Mouse (Mus musculus) heart, adult 2 months (tissue): ENCODE measurements around the gene Tcf20. TPM values are rescaled to one million over a fixed set of nuclear protein-coding genes. Genes with fewer than 3 reads are reported as not detected.
"Not testable (repeated sequence)": the region's sequence is repeated elsewhere in the genome, so short reads cannot be mapped to it uniquely, and the experiment has no call there.

Source experiments
- DNase-seq, 2 experiments: peaks; one replicate each; pipeline ENCODE4 v3.0.0; 2021
- H3K27ac ChIP-seq: fragments of 200-600 bp; 2 replicates; pipeline ENCODE4 v1.8.1; 2022
- H3K27me3 ChIP-seq: fragments of 200-500 bp; 2 replicates; pipeline ENCODE4 v1.6.1; 2012; ENCODE audit warnings: mild to moderate bottlenecking, low read length, inconsistent platforms, mixed read lengths; ENCODE audit not compliant: control insufficient read depth, insufficient read depth
- H3K36me3 ChIP-seq: fragments of 200-500 bp; 2 replicates; pipeline ENCODE4 v1.6.1; 2012; ENCODE audit warnings: low read length, inconsistent platforms; ENCODE audit not compliant: control insufficient read depth, insufficient read depth
- H3K4me1 ChIP-seq: fragments of 200-500 bp; 2 replicates; pipeline ENCODE4 v1.6.1; 2011; ENCODE audit warnings: low read length; ENCODE audit not compliant: control insufficient read depth, insufficient read depth
- H3K4me3 ChIP-seq: fragments of 200-600 bp; 2 replicates; pipeline ENCODE4 v1.8.1; 2022
- H3K79me2 ChIP-seq: fragments of 200-500 bp; replicated peaks from 2 replicates; pipeline ENCODE4 v1.6.1; 2012; ENCODE audit warnings: mild to moderate bottlenecking, inconsistent platforms, low read length, moderate library complexity, mixed read lengths; ENCODE audit not compliant: control insufficient read depth, insufficient read depth
- H3K9ac ChIP-seq: fragments of 200-500 bp; 2 replicates; pipeline ENCODE4 v1.6.1; 2012; ENCODE audit warnings: low read depth, mild to moderate bottlenecking, control low read depth, inconsistent platforms, low read length, mixed read lengths
- CTCF ChIP-seq: fragments of 200-600 bp; IDR thresholded peaks from 2 replicates; pipeline ENCODE4 v1.8.1; 2022; ENCODE audit warnings: antibody characterized with exemption, mild to moderate bottlenecking, moderate library complexity
- EP300 ChIP-seq: fragments of 200-500 bp; IDR thresholded peaks from 2 replicates; pipeline ENCODE4 v1.6.1; 2011; ENCODE audit warnings: low read depth, low read length, control low read depth; ENCODE audit not compliant: insufficient read depth
- POLR2A ChIP-seq: fragments of 200-500 bp; IDR thresholded peaks from 2 replicates; pipeline ENCODE4 v1.6.1; 2011; ENCODE audit warnings: mild to moderate bottlenecking, low read depth, low read length, control low read depth; ENCODE audit not compliant: insufficient read depth
- WGBS: fragments of 180-500 bp; shearing (Covaris S2); methylation state at CpG from one replicate; pipeline ENCODE4 v1.1.7; 2018; 5-methylcytosine and 5-hydroxymethylcytosine counted together
- intact Hi-C: fragments of 180-260 bp; cut with DNase I; formaldehyde crosslinking; loops from one replicate; pipeline ENCODE4 v1.15.1; 2025
- polyA plus RNA-seq: library from polyadenylated mRNA; depleted of rRNA; stranded (reverse); fragments of >200 nt; gene quantifications from 2 replicates; pipeline ENCODE4 v1.2.3, GENCODE M21; 2012
- total RNA-seq, 2 experiments: library from RNA; stranded (reverse); gene quantifications; 2 replicates each; pipeline ENCODE4 v1.2.3; 2021

Tcf20 gene
- total and polyA plus RNA-seq, 3 experiments: 6.6 to 60.8 (median 60.1) TPM

DNA sequence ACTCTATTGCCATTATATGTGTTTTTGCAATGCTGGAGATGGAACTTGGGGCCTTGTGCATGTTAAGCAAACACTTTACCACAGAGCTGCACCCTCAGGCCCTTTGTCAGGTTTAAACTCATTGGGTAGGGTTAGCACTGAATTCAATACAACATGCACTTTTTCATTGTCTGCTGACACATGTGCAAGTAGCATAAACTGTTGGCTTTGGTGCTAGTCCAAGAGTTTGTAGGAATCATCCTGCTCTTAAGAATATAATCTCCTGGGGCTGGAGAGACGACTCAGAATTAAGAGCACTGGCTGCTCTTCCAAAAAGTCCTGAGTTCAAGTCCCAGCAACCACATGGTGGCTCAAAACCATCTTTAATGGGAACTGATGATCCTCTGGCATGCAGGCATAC, 98.2 kb downstream of the Tcf20 start:
- H3K9ac ChIP-seq: no peak overlapping the region
- intact Hi-C loops: no loop called here
- no peak for DNase-seq
- H3K79me2 ChIP-seq: peaks cover 2% of the 10 kb centered on the region; the same call in 1 of the 2 replicates
- 21% methylated on average over 1 of the region's 1 CpGs for WGBS
- peaks cover 2% of the 10 kb centered on the region for H3K36me3 ChIP-seq
- H3K27me3 ChIP-seq: no peaks in the 10 kb centered on the region
- peaks cover 1% of the 10 kb centered on the region; the same call in 1 of the 2 replicates for H3K4me1 ChIP-seq
- no peak overlapping the region for H3K4me3 ChIP-seq
- no peak overlapping the region for H3K27ac ChIP-seq
- TF ChIP-seq EP300 (no peak), POLR2A (no peak), CTCF (no peak)

DNA sequence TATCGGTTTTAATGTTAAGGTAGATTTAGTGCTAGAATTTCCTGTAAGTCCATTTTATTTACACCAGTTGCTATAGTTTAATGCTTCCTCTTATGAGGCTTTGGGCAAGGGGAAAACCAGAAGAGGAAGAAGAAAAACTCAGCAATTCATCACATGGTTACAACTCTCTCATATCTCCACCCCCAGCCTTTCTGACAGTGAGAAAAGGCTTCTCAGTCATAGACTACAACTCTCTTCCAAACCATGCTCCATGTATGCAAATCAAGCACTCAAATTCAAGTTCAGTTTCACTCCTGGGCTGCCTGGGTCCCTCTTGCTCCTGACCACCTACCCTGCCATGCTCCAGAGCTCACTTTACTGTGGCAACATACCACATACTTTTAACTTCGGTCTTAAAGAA, 99.2 kb downstream of the Tcf20 start:
- intact Hi-C loops: no loop called here
- no peak overlapping the region for H3K9ac ChIP-seq
- DNase-seq: no peak
- 75% methylated on average over 2 of the region's 2 CpGs for WGBS
- peaks cover 2% of the 10 kb centered on the region for H3K36me3 ChIP-seq
- H3K4me3 ChIP-seq: no peak overlapping the region
- no peaks in the 10 kb centered on the region for H3K27me3 ChIP-seq
- peaks cover 1% of the 10 kb centered on the region; the same call in 1 of the 2 replicates for H3K4me1 ChIP-seq
- TF ChIP-seq CTCF (no peak), EP300 (no peak), POLR2A (no peak)
- H3K27ac ChIP-seq: no peak overlapping the region
- peaks cover 2% of the 10 kb centered on the region; the same call in 1 of the 2 replicates for H3K79me2 ChIP-seq

DNA sequence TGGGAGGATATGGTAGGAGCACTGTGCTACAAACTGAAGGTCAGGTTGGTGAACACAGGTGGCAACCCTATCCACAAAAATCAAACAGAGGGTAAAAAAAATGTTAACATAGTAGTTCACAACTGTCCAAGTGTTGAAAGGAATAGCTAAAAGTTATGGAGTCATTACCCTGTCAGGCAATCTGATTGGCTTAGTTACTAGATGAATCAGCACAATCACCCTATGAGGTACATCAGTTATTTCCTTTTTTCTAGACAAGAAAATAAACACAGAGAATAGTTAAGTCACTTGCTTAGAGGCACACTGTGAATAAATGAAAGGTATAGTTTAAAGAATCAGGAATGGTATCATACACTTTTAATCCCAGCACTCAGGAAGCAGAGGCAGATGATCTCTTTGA, 110.4 kb downstream of the Tcf20 start:
- no peak overlapping the region for H3K9ac ChIP-seq
- H3K27ac ChIP-seq: no peak overlapping the region
- DNase-seq: no peak
- peaks cover 2% of the 10 kb centered on the region for H3K36me3 ChIP-seq
- no peaks in the 10 kb centered on the region for H3K27me3 ChIP-seq
- TF ChIP-seq CTCF: no peak
- TF ChIP-seq EP300: no peak
- no peak for TF ChIP-seq POLR2A
- H3K4me3 ChIP-seq: no peak overlapping the region
- peaks cover 2% of the 10 kb centered on the region for H3K4me1 ChIP-seq
- H3K79me2 ChIP-seq: peaks cover 2% of the 10 kb centered on the region; the same call in 1 of the 2 replicates
- intact Hi-C loops: no loop called here

DNA sequence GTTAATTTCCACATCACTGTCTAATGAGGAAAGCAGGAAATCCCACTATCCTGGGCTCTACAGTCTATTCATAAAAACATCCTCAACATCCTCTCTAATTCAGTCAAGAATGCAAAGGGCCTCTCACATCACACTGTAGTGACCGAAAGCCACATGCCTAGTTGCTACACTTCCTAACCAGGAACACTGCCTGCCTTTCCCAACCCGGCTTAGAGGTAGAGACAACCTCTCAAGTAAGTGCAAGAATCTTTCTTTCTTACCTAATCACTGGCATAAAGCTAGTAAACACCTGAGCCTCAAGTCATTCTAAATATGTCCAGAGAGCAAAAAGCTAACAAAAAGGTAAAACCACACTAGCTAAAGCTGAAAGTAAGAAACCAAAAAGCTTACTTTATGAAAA, 110.8 kb downstream of the Tcf20 start:
- Histone ChIP-seq H3K79me2 (peaks cover 2% of the 10 kb centered on the region; the same call in 1 of the 2 replicates), H3K27ac (no peak overlapping the region), H3K36me3 (peaks cover 2% of the 10 kb centered on the region), H3K9ac (no peak overlapping the region), H3K27me3 (no peaks in the 10 kb centered on the region), H3K4me1 (peaks cover 2% of the 10 kb centered on the region), H3K4me3 (no peak overlapping the region)
- intact Hi-C loops: no loop called here
- DNase-seq: no peak
- WGBS: 49% methylated on average over 2 of the region's 2 CpGs
- no peak for TF ChIP-seq CTCF
- no peak for TF ChIP-seq EP300
- TF ChIP-seq POLR2A: no peak

DNA sequence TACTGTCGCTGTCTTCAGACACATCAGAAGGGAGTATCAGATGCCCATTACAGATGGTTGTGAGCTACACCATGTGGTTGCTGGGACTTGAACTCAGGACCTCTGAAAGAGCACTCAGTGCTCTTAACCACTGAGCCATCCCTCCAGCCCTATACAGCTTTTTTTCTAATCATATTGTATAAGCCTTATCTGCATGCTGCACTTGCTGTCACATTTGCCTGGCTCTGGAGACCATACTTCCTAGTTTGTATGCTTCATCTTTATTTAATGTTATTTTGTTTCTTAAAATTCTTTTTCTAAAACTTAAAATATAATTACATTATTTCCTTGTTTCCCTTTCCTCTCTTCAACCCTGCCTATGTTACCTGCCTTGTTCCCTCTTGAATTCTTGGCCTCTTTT, 115.6 kb downstream of the Tcf20 start:
- intact Hi-C loops: no loop called here

DNA sequence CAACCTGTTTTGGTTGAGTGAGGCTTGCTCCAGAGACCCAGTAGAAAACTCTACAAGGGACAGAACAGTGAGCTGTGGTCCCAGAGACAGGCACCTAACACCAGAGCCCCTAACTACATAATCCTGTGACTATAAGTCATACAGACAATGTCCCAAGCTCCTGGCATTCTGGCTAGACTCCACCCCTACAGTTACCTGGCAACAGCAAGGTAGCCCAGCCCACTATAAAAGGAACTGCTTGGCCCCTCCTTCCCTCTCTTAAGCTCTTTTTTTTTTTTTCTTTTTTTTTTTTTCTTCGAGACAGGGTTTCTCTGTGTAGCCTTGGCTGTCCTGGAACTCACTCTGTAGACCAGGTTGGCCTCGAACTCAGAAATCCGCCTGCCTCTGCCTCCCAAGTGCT, 121.4 kb downstream of the Tcf20 start:
- WGBS: 100% methylated on average over 3 of the region's 3 CpGs
- not testable (repeated sequence) for H3K27ac ChIP-seq, DNase-seq

More for the DNA sequence above, 115.6 kb downstream of the Tcf20 start:
- H3K4me1 ChIP-seq: peaks cover 4% of the 10 kb centered on the region
- TF ChIP-seq CTCF (no peak), POLR2A (no peak), EP300 (no peak)
- no peak overlapping the region for H3K4me3 ChIP-seq
- H3K27ac ChIP-seq: no peak overlapping the region
- no peaks in the 10 kb centered on the region for H3K36me3 ChIP-seq
- H3K9ac ChIP-seq: no peak overlapping the region
- no peak for DNase-seq
- H3K79me2 ChIP-seq: peaks cover 5% of the 10 kb centered on the region
- 93% methylated on average over 1 of the region's 1 CpGs for WGBS
- H3K27me3 ChIP-seq: no peaks in the 10 kb centered on the region

More for the DNA sequence above, 121.4 kb downstream of the Tcf20 start:
- intact Hi-C loops, H3K4me3 ChIP-seq, H3K79me2 ChIP-seq, H3K4me1 ChIP-seq, H3K27me3 ChIP-seq, H3K36me3 ChIP-seq, H3K9ac ChIP-seq: not testable (repeated sequence)
